ENCODE assay signal across 19 mouse cellular contexts in the genomic region with DNA sequence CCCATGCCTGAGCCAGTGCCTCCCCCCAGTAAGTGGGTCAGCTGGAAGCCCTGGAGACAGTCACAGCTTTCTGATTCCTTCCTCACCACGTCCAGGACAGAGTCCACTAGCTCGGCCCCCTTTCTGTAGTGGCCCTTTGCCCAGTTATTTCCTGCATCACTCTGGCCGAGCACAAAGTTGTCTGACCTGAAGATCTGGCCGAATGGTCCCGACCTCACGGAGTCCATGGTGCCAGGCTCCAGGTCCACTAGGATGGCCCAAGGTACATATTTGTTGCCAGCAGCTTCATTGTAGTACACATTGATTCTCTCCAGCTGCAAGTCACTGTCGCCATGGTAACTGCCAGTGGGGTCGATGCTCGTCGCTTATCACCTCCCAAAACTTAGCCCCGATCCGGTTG. TPM values are rescaled to one million over a fixed set of nuclear protein-coding genes. Genes with fewer than 3 reads are reported as not detected.
DNase-seq lines count a peak whose midpoint lies in the region; ATAC-seq and TF ChIP-seq lines count a peak whose summit lies in the region.
"Had no signal": no experiment of that assay in that cellular context is flagged by ENCODE, and none has a peak within 500 bp of the region (broad histone marks: within the 10 kb centered on the region; RNA-seq: fewer than 3 reads in every experiment).

No protein-coding gene starts in this region.

- peaks cover 9% of the 10 kb centered on the region; the same call in 1 of the 2 replicates for H3K4me1 ChIP-seq in kidney, adult 2 months (ENCODE audit: control insufficient read depth, insufficient read depth, low read length)
- H3K4me1 ChIP-seq in kidney, embryonic 14.5 days (ENCODE audit: control insufficient read depth, insufficient read depth, low read length), result no peaks in the 10 kb centered on the region
- H3K4me1 ChIP-seq in liver, postnatal 0 days (ENCODE audit: insufficient read depth), result peaks cover 6% of the 10 kb centered on the region
- H3K4me1 ChIP-seq in liver, embryonic 12.5 days, result peaks cover 21% of the 10 kb centered on the region
- H3K4me1 ChIP-seq in midbrain, embryonic 10.5 days, result peaks cover 9% of the 10 kb centered on the region

- peak; percentile 72 for DNase-seq in kidney, adult 2 months
- peak; percentile 29 for DNase-seq in liver, postnatal 0 days
- peak; percentile 34 to 69 for DNase-seq in kidney, postnatal 25 days
- DNase-seq in midbrain, embryonic 10.5 days (ENCODE audit: low spot score), result no peak
- DNase-seq: adrenal gland, adult 8-10 months; adrenal gland, postnatal 36 days; cerebellum, adult 2 months; cerebellum, postnatal 10 days; gastrocnemius, adult 2 months; gastrocnemius, postnatal 25 days; heart, postnatal 4 days had no signal

- TF ChIP-seq CTCF in kidney, adult 2 months (conservative IDR thresholded peaks at IDR 0.05; ENCODE audit: insufficient read depth, insufficient read length, low read depth, low read length), result no peak
- TF ChIP-seq CTCF in liver, postnatal 0 days (IDR thresholded peaks at IDR 0.05; ENCODE audit: low read depth), result no peak

- H3K9ac ChIP-seq in kidney, embryonic 14.5 days (ENCODE audit: low read depth, low read length), result no peak overlapping the region
- H3K9ac ChIP-seq in liver, postnatal 0 days (replicated peaks), result no peak overlapping the region
- no peak overlapping the region for H3K9ac ChIP-seq in liver, embryonic 12.5 days
- H3K9ac ChIP-seq: embryonic facial prominence, embryonic 15.5 days; heart, embryonic 13.5 days; hindbrain, embryonic 12.5 days had no signal

- no peaks in the 10 kb centered on the region for H3K27me3 ChIP-seq in kidney, adult 2 months (replicated peaks; ENCODE audit: control insufficient read depth, insufficient read depth, low read length)
- H3K27me3 ChIP-seq in kidney, embryonic 14.5 days (ENCODE audit: control insufficient read depth, insufficient read depth, low read length), result no peaks in the 10 kb centered on the region
- no peaks in the 10 kb centered on the region for H3K27me3 ChIP-seq in liver, postnatal 0 days (ENCODE audit: insufficient read depth, low read length)
- H3K27me3 ChIP-seq in liver, embryonic 12.5 days (replicated peaks), result no peaks in the 10 kb centered on the region
- H3K27me3 ChIP-seq in midbrain, embryonic 10.5 days (ENCODE audit: low read depth, poor library complexity, severe bottlenecking), result no peaks in the 10 kb centered on the region
- H3K27me3 ChIP-seq: embryonic facial prominence, embryonic 15.5 days; heart, embryonic 13.5 days; hindbrain, embryonic 12.5 days had no signal

- H3K4me2 ChIP-seq in kidney, embryonic 14.5 days (replicated peaks; ENCODE audit: low read depth, low read length), result no peak overlapping the region
- H3K4me2 ChIP-seq in liver, postnatal 0 days (ENCODE audit: low read depth, low read length), result no peak overlapping the region
- no peak overlapping the region for H3K4me2 ChIP-seq in liver, embryonic 12.5 days
- H3K4me2 ChIP-seq: embryonic facial prominence, embryonic 15.5 days; heart, embryonic 13.5 days; hindbrain, embryonic 12.5 days had no signal

- no peaks in the 10 kb centered on the region for H3K36me3 ChIP-seq in kidney, adult 2 months (ENCODE audit: control insufficient read depth, insufficient read depth, low read length)
- no peaks in the 10 kb centered on the region for H3K36me3 ChIP-seq in kidney, embryonic 14.5 days (ENCODE audit: control insufficient read depth, insufficient read depth, low read length)
- H3K36me3 ChIP-seq in liver, postnatal 0 days (replicated peaks; ENCODE audit: insufficient read depth, low read length), result no peaks in the 10 kb centered on the region
- H3K36me3 ChIP-seq in liver, embryonic 12.5 days, result peaks cover 5% of the 10 kb centered on the region
- peaks cover 4% of the 10 kb centered on the region; the same call in 1 of the 2 replicates for H3K36me3 ChIP-seq in midbrain, embryonic 10.5 days
- H3K36me3 ChIP-seq: embryonic facial prominence, embryonic 15.5 days; forebrain, embryonic 10.5 days; hindbrain, embryonic 12.5 days had no signal

- TF ChIP-seq POLR2A in kidney, adult 2 months (IDR thresholded peaks at IDR 0.05; ENCODE audit: low read depth, low read length), result no peak

- no peaks in the 10 kb centered on the region for H3K9me3 ChIP-seq in kidney, embryonic 14.5 days (ENCODE audit: control insufficient read depth, low read length)
- H3K9me3 ChIP-seq in liver, postnatal 0 days (ENCODE audit: low read length), result no peaks in the 10 kb centered on the region
- H3K9me3 ChIP-seq in liver, embryonic 12.5 days (replicated peaks), result no peaks in the 10 kb centered on the region
- no peaks in the 10 kb centered on the region for H3K9me3 ChIP-seq in midbrain, embryonic 10.5 days (replicated peaks)
- H3K9me3 ChIP-seq: embryonic facial prominence, embryonic 15.5 days; forebrain, embryonic 10.5 days; heart, embryonic 13.5 days; hindbrain, embryonic 12.5 days had no signal

- no peak overlapping the region for H3K4me3 ChIP-seq in kidney, adult 2 months (ENCODE audit: insufficient read depth, low read depth, low read length)
- no peak overlapping the region for H3K4me3 ChIP-seq in kidney, embryonic 14.5 days (ENCODE audit: low read length)
- no peak overlapping the region for H3K4me3 ChIP-seq in liver, postnatal 0 days (ENCODE audit: low read depth, low read length)
- no peak overlapping the region for H3K4me3 ChIP-seq in liver, embryonic 12.5 days
- H3K4me3 ChIP-seq in midbrain, embryonic 10.5 days, result no peak overlapping the region
- H3K4me3 ChIP-seq: embryonic facial prominence, embryonic 15.5 days; erythroblast, embryonic 14.5 days; forebrain, embryonic 10.5 days; gastrocnemius, adult 2 months; heart, embryonic 13.5 days; hindbrain, embryonic 12.5 days had no signal

- WGBS in kidney, adult 2 months, result 63% methylated on average over 12 of the region's 12 CpGs
- 86% methylated on average over 12 of the region's 12 CpGs for WGBS in kidney, embryonic 14.5 days
- 81% methylated on average over 12 of the region's 12 CpGs for WGBS in liver, postnatal 0 days (ENCODE audit: insufficient replicate concordance)
- WGBS in liver, embryonic 12.5 days (ENCODE audit: insufficient replicate concordance), result 77% methylated on average over 12 of the region's 12 CpGs
- WGBS in midbrain, embryonic 10.5 days, result 87% methylated on average over 12 of the region's 12 CpGs

- ATAC-seq in kidney, embryonic 14.5 days (ENCODE audit: low FRiP score, low TSS enrichment), result no peak
- peak; percentile 53 for ATAC-seq in liver, postnatal 0 days
- ATAC-seq in liver, embryonic 12.5 days, result no peak
- ATAC-seq: forebrain, embryonic 14.5 days had no signal

- TF ChIP-seq EP300 in liver, postnatal 0 days (IDR thresholded peaks at IDR 0.05; ENCODE audit: low read depth), result no peak

- no peak overlapping the region for H3K27ac ChIP-seq in kidney, adult 2 months (ENCODE audit: insufficient read depth, low read depth, low read length)
- H3K27ac ChIP-seq in kidney, embryonic 14.5 days (ENCODE audit: low read depth, low read length), result no peak overlapping the region
- no peak overlapping the region for H3K27ac ChIP-seq in liver, postnatal 0 days (ENCODE audit: low read depth)
- no peak overlapping the region for H3K27ac ChIP-seq in liver, embryonic 12.5 days
- no peak overlapping the region for H3K27ac ChIP-seq in midbrain, embryonic 10.5 days (replicated peaks)
- H3K27ac ChIP-seq: embryonic facial prominence, embryonic 15.5 days; forebrain, embryonic 10.5 days; gastrocnemius, adult 2 months; heart, embryonic 13.5 days; hindbrain, embryonic 12.5 days had no signal

RNA-seq across cellular contexts. Expression of a gene that starts 3.5 kb away (rescaled TPM):
- 84.5 and 94.1 TPM in 2 replicates for polyA plus RNA-seq in kidney, adult 2 months (2012; rRNA removed)
- 132 and 153 TPM in 2 replicates for polyA plus RNA-seq in kidney, embryonic 14.5 days (2014; fragmentation: Nextera tagmentation; extraction: Ambion mirVana)
- 20.0 and 22.9 TPM in 2 replicates for polyA plus RNA-seq in liver, postnatal 0 days (2015; fragmentation: Nextera tagmentation; extraction: Ambion mirVana)
- polyA plus RNA-seq in liver, embryonic 12.5 days (2016; fragmentation: Nextera tagmentation; extraction: Ambion mirVana), result 17.2 and 19.6 TPM in 2 replicates
- polyA plus RNA-seq in midbrain, embryonic 10.5 days (2016; fragmentation: Nextera tagmentation; extraction: Ambion mirVana), result 28.5 and 33.9 TPM in 2 replicates
